Mouse (Mus musculus): ENCODE measurements around the gene Tmem267.
"Not testable (repeated sequence)": the region's sequence is repeated elsewhere in the genome, so short reads cannot be mapped to it uniquely, and the experiment has no call there.

GRCm38 (mm10) chr13:119599498-119599897, 111.7 kb downstream of the Tmem267 start:
- not testable (repeated sequence) for TF ChIP-seq CTCF (IDR thresholded peaks at IDR 0.05; ENCODE audit: low read depth, low read length); POLR2A (IDR thresholded peaks at IDR 0.05; ENCODE audit: borderline replicate concordance, low read depth, low read length)
